Mouse (Mus musculus) common myeloid progenitor, adult 5-6 weeks (primary cell): ENCODE measurements at regions not wholly inside any gene's neighbourhood (a gene's known extent, or its start where the extent isn't known, plus 50 kb on each side); places are given as distances from the start of the nearest gene placed in this dataset.

ENCODE experiments used
- ATAC-seq: replicated peaks from 2 replicates; pipeline ENCODE4 v1.8.0; 2016; ENCODE audit warnings: low read depth, mild to moderate bottlenecking, moderate TSS enrichment, inconsistent platforms; ENCODE audit not compliant: poor library complexity, severe bottlenecking

DNA sequence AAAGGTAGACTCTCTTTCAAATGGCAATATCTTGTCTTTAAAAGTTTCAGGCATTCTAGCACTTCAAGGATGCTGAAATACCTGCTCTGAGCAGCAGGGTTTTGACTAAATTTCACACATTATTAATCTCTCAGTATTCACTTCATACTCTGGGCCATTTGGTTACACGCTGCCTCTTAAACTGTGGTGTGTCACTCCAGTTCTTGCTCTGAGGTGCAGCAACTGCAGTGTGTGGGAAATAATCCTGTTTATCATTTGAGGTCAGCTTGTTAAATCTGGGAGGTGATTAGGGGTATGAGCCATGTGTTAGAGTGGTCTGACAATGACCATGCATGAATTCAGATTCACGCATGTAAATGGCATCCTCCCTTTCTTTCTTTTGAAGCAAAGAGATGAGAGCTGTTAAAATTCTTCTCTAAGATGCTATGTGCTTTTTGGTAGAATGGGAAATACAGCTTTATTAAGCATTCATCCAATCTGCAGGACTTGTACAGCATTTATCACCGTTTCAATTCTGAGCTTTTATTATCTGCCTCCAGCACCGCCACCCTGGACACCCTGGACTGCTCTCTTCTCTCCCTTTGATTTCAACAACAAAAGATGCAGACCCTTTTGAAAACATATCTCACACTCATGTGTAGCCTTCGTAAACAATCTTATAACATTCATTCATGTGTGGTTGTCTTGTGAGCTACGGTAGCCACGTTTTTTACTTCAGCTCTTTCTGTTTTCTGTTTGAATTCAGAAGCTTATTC, 362.4 kb upstream of the Gm38303 start:
- no peak for ATAC-seq

DNA sequence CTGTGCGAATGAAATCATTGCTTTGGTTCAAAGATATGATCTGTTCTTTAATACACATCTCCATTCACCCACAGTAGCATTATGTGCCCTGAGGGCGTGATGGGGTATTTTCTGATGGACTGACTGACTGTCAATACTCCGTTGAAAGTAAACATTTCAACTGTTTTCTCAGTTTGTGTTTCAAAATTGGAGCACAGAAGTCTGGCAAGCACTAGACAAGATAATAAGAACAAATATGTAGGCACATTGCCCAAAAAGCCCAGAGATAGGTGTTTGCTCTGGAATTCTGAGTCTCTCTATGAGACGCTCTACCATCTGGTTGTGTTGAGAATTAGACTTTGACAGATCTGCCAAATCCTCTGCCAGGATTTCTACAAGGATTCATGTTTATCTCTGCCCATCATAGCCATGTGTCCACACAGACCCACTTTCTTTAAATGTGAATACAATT, 350.0 kb upstream of the Gm38303 start:
- ATAC-seq = no peak

DNA sequence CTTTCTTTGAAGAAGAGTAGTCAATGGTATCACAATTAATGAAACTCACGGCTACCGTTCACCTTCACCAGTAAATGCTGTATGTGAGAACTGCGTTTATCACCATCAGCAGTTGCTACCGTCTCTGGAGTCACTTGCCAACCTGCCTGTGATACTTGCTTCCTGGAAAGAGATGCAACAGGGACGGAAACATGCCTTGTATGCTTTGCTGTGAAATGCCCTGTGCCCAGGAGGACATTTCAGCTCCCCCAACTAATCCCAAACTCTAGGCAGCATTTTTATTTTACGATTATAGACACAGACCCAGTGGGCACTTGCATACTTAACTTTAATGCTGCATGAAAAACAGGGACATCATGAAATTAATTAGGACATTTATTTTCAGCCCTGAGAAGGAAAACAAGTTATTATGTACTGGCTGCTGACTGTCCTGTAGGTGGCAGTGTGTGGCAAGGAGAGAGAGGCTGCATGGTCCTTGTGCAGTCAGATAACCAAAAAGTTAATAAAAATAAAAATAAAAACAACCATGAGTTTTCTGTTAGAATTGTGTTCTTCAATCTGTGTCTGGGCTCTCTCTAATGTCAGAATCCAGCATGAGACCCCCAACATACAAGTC, 349.5 kb upstream of the Gm38303 start:
- ATAC-seq = peak; percentile 86

DNA sequence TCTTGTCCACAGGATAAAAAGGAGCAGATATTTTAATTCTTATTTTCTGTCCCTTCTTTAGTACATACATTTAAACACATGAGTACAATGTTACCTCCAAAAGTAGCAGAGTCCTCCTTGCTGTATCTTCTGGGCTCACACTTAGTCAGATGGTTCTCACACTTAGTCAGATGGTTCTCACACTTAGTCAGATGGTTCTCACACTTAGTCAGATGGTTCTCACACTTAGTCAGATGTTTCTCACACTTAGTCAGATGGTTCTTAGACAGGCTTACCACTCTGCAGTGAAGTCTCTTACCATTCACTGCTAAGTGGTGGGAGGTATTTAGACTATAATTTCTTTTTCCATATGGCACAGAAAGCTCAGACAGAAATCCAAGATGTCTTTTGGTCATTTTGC, 346.5 kb upstream of the Gm38303 start:
- ATAC-seq = no peak

DNA sequence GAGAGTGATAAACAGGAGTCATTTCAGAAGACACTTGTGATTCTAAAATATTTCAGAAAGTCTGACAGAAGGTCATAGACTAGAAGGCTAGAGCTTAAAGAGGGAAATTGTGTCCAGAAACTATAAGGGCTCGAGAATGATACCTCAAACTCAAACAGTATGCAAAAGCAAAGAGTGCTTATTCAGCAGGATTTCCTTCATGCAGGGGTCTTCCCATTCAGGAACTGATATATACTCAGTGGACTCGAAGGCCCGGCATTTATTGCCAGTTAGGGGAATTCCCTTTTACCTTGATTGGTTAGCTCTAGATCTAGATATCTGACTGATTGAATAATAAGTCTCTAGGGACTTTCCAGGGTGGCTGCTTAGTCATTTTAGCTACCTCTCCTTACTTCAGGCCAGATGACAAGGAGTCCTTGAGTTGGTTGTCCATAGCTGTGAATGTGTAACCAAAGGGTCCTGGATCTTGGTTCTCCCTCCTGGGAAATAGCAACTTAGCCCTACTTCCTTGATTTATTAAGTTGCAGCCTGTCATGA, 312.6 kb upstream of the Gm38303 start:
- no peak for ATAC-seq
